Mouse (Mus musculus): ENCODE results near the gene Ttyh1.

The Ttyh1 gene

GRCm38 (mm10) chr7:4119344-4119902 is at the start of gene Ttyh1:
Gene Ttyh1, plus strand, starts transcription at chr7:4119408.
- DNase-seq, result peak; percentile 78

- DNase-seq, result no peak
These were observed 48.1 kb upstream of the Ttyh1 start for GRCm38 (mm10) chr7:4071066-4071465.

- DNase-seq, result no peak
These were observed 46.1 kb upstream of the Ttyh1 start for GRCm38 (mm10) chr7:4073144-4073543.

GRCm38 (mm10) chr7:4079511-4079910 is 39.7 kb upstream of the Ttyh1 start:
- no peak for DNase-seq

- no peak for DNase-seq
These were observed 38.7 kb upstream of the Ttyh1 start for GRCm38 (mm10) chr7:4080552-4080951.

GRCm38 (mm10) chr7:4081706-4082105 is 37.5 kb upstream of the Ttyh1 start:
- no peak for DNase-seq

GRCm38 (mm10) chr7:4082804-4083203 is 36.4 kb upstream of the Ttyh1 start:
- DNase-seq, result no peak

- DNase-seq, result no peak
These were observed 35.0 kb upstream of the Ttyh1 start for GRCm38 (mm10) chr7:4084161-4084560.

- no peak for DNase-seq
These were observed 33.6 kb upstream of the Ttyh1 start for GRCm38 (mm10) chr7:4085562-4085961.

- peak; percentile 29 for DNase-seq
These were observed 31.8 kb upstream of the Ttyh1 start for GRCm38 (mm10) chr7:4087238-4087895.

- no peak for DNase-seq
These were observed 31.2 kb upstream of the Ttyh1 start for GRCm38 (mm10) chr7:4087896-4088480.

GRCm38 (mm10) chr7:4088679-4089078 is 30.5 kb upstream of the Ttyh1 start:
- DNase-seq, result no peak

- no peak for DNase-seq
These were observed 28.0 kb upstream of the Ttyh1 start for GRCm38 (mm10) chr7:4091170-4091569.

- no peak for DNase-seq
These were observed 20.9 kb upstream of the Ttyh1 start for GRCm38 (mm10) chr7:4098301-4098700.

- DNase-seq, result no peak
These were observed 20.4 kb upstream of the Ttyh1 start for GRCm38 (mm10) chr7:4098832-4099231.

GRCm38 (mm10) chr7:4101144-4101543 is 18.1 kb upstream of the Ttyh1 start:
- DNase-seq, result no peak

GRCm38 (mm10) chr7:4103411-4103810 is 15.8 kb upstream of the Ttyh1 start:
- DNase-seq, result no peak

GRCm38 (mm10) chr7:4111766-4112165 is 7.4 kb upstream of the Ttyh1 start:
- no peak for DNase-seq

- no peak for DNase-seq
These were observed 2.0 kb upstream of the Ttyh1 start for GRCm38 (mm10) chr7:4117050-4117814.

- peak; percentile 59 for DNase-seq
These were observed 1.0 kb downstream of the Ttyh1 start for GRCm38 (mm10) chr7:4119976-4120921.

- no peak for DNase-seq
These were observed 3.0 kb downstream of the Ttyh1 start for GRCm38 (mm10) chr7:4122076-4122768.

GRCm38 (mm10) chr7:4122783-4123182 is 3.6 kb downstream of the Ttyh1 start:
- no peak for DNase-seq
